ENCODE assay signal across 8 mouse cellular contexts in genomic region chr1:33672514-33672913, GRCm38 (mm10). TPM values are rescaled to one million over a fixed set of nuclear protein-coding genes. Genes with fewer than 3 reads are reported as not detected.
DNase-seq lines count a peak whose midpoint lies in the region; TF ChIP-seq lines count a peak whose summit lies in the region.

No protein-coding gene starts in this region.

- H3K27ac ChIP-seq in gastrocnemius, adult 2 months, result peak overlapping the region; percentile 79
- no peak overlapping the region for H3K27ac ChIP-seq in cortical plate, adult 2 months (ENCODE audit: insufficient read depth, low read length)

- TF ChIP-seq CTCF in gastrocnemius, adult 2 months (IDR thresholded peaks at IDR 0.05), result peak; percentile 63
- TF ChIP-seq CTCF in cortical plate, adult 2 months (IDR thresholded peaks at IDR 0.05; ENCODE audit: extremely low read depth, insufficient read depth, low read length), result peak; percentile 58

- no peaks in the 10 kb centered on the region for H3K4me1 ChIP-seq in cortical plate, adult 2 months (ENCODE audit: control insufficient read depth, insufficient read depth, low read length)

- H3K4me3 ChIP-seq in gastrocnemius, adult 2 months, result no peak overlapping the region
- H3K4me3 ChIP-seq in cortical plate, adult 2 months (ENCODE audit: insufficient read depth, low read length), result no peak overlapping the region

- TF ChIP-seq POLR2A in cortical plate, adult 2 months (IDR thresholded peaks at IDR 0.05; ENCODE audit: extremely low read depth, insufficient read depth, low read length), result no peak

- intact Hi-C loops in gastrocnemius, adult 2 months (cut with DNase I), result loop anchor here (5.0 kb wide), 1 partner anchor 50 kb away; no protein-coding TSS in a partner anchor
- intact Hi-C loops in left cerebral cortex, postnatal 4 days (cut with DNase I), result loop anchor here (5.0 kb wide), 2 partner anchors 50 to 65 kb away; no protein-coding TSS in a partner anchor

- peak; percentile 52 for DNase-seq in gastrocnemius, adult 2 months
- no peak for DNase-seq in gastrocnemius, adult 8-10 months (ENCODE audit: low spot score in 2 of 2)
- peak; percentile 47 for DNase-seq in right cerebral cortex, adult 18-20 months
- no peak for DNase-seq in right cerebral cortex, postnatal 36 days (ENCODE audit: low spot score in 2 of 2)
- DNase-seq in left cerebral cortex, postnatal 4 days, result peak; percentile 61
- DNase-seq in right cerebral cortex, adult 2 months (ENCODE audit: low spot score in 2 of 2), result peak; percentile 26 to 50
- no peak for DNase-seq in ovary, postnatal 10 days (ENCODE audit: low spot score)

RNA-seq across cellular contexts. Expression of gene Prim2, which starts 2.9 kb away (rescaled TPM):
- total RNA-seq in gastrocnemius, adult 2 months (2021), result 1 to 10 TPM; 1.2 to 1.3 TPM
- 1 to 10 TPM in 3 of 4 experiments, under 1 TPM in 1; 0.90 to 1.5 (median 1.2) TPM for total RNA-seq in gastrocnemius, adult 8-10 months (2022)
- polyA plus RNA-seq in cortical plate, adult 2 months (2012; rRNA removed), result 8.9 and 9.9 TPM in 2 replicates
- 10 to 100 TPM; 14.5 to 15.9 TPM for total RNA-seq in left cerebral cortex, postnatal 4 days (2021)

RNA-seq across cellular contexts. Expression of gene Rab23, which starts 47.2 kb away (rescaled TPM):
- 1 to 10 TPM; 4.1 to 5.9 TPM for total RNA-seq in gastrocnemius, adult 2 months (2021)
- total RNA-seq in gastrocnemius, adult 8-10 months (2022), result 1 to 10 TPM; 2.6 to 6.9 (median 3.8) TPM
- polyA plus RNA-seq in cortical plate, adult 2 months (2012; rRNA removed), result 17.5 and 20.5 TPM in 2 replicates
- total RNA-seq in left cerebral cortex, postnatal 4 days (2021), result 10 to 100 TPM; 33.9 to 34.2 TPM

Comparison
In these comparisons a context has a peak if more than half of its experiments do, and no peak if none do; other contexts are left out.
1. DNase-seq: peak in gastrocnemius, adult 2 months (single experiment), right cerebral cortex, adult 18-20 months (single experiment), left cerebral cortex, postnatal 4 days (single experiment) and right cerebral cortex, adult 2 months (2 of 2); none in gastrocnemius, adult 8-10 months (0 of 2), right cerebral cortex, postnatal 36 days (0 of 2) and ovary, postnatal 10 days (single experiment).
2. RNA of gene Prim2, which starts 2.9 kb away (total RNA-seq): 14.5 to 15.9 TPM in left cerebral cortex, postnatal 4 days; 0.90 to 1.5 TPM in gastrocnemius, adult 8-10 months and 1.2 to 1.3 TPM in gastrocnemius, adult 2 months; every median in the first group is over 4 times any median in the second.
3. RNA of gene Rab23, which starts 47.2 kb away (total RNA-seq): 33.9 to 34.2 TPM in left cerebral cortex, postnatal 4 days; 4.1 to 5.9 TPM in gastrocnemius, adult 2 months and 2.6 to 6.9 TPM in gastrocnemius, adult 8-10 months; every median in the first group is over 4 times any median in the second.